Mouse (Mus musculus) thymus, postnatal 0 days (tissue): Measurements from ENCODE around the gene Slc22a5. TPM values are rescaled to one million over a fixed set of nuclear protein-coding genes. Genes with fewer than 3 reads are reported as not detected.
"Not testable (repeated sequence)": the region's sequence is repeated elsewhere in the genome, so short reads cannot be mapped to it uniquely, and the experiment has no call there.

Experiments
- DNase-seq: peaks from one replicate; pipeline ENCODE4 v3.0.0-alpha.2; 2015; ENCODE audit warnings: low spot score
- polyA plus RNA-seq: library from polyadenylated mRNA; unstranded; fragments of >200 nt; fragmentation: Nextera tagmentation; extraction: Ambion mirVana; gene quantifications from 2 replicates; pipeline ENCODE4 v1.2.1, GENCODE M21; 2015

Gene Slc22a5
- 12.6 and 12.8 TPM in 2 replicates for polyA plus RNA-seq

DNA sequence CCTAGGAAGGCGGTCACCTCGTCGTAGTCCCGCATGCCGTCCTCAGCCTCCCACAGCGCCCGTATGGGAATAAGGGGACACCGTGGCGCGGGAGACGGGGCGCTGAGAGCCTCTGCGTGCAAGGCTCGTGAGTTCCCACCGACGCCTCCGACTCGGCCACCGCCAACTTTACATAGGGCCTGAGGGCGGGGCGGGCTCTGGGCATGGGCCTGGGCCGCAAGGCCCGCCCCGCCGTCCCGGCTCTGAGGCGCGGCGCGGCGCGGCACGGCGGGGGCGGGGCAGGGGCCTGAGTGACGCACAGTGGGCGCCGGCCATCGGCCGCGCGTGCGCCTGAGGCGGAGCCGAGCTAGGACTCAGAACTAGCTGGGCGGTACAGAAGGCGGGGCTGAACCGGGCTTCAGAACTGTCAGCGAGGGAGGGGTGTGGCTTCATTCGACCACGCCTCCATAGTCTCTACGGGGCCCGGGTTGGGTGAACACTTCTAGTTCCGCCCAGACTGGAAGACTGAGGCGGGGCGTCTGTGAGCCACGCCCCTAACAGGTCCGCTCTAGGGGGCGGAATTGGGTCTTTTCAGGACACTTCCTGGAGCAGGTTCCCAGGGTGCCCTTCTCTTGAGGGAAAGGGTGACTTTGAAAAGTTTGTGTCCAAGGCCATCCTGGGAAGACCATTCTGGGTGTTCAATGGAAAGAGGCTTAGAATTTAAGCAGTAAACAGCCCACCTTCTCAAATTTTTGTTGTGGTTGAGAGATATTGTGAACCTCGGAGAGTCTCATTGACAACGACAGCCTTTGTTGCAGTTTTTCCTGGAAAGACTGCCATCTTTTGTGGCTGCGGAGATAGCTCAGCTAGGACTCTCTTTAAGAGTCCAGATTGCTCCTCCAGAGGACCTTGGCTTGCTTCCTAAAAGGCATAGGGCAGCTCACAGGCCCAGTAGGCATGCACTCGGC is at the start of gene Slc22a5:
Slc22a5 (minus strand) TSS at position 156 of the 947 bp plus-strand sequence.
- peak; percentile 99 for DNase-seq

DNA sequence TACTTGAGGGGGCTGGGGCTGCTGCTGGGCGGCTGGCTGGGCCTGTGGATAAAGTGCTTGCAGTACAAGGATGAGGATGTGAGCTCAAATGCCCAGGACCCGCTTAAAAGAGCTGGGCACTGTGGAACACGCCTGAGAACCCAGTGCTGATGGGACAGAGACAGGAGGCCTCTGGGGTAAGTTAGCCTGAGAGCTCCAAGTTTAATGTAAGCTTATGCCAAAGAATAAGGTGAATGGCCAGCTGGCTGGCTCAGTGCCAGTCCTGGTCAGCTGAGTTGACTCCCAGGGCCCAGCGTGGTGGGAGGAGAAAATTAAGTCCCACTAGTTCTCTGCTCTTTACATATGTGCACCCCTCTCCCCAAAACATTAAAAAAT is 40.5 kb upstream of the Slc22a5 start:
- DNase-seq, result not testable (repeated sequence)

DNA sequence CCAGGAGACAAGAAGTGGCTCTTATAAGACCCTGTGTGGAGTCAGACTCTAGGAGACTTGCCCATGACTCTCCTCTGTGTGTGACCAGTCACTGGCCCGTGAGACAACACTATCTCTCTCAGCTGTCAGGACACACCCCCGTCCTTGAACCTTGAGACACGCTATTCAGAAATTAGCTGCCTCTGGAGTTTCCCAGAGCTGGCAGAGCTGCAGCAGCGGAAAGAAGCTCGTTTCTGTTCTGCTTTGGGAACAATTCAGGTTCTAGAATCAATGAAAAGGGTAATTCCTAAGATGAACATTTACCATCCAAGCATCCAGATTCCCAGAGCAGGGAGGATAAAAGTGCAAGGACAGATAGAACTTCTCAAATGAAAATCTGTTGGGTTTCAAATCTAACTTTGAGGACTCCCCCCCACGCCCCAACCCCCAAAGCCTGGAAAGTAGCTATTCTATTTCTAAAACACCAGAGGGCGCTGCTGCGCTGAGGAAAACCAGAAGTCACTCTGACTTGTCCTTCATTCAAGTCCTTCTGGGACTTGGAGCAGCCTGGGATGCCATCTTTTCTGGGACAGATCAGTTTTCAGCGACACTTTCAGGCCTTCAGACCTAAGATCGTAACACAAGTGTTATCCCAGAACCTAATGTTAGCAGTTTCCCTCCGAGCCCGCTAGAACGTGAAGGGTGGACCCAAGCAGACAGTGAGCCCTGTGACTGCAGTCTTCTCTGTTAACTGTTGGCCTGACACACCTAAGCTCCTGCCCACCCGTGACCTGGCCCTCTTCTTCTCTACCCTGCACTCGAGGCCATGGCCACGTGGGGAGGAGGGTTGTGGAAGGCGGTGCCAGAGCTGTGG is 39.9 kb upstream of the Slc22a5 start:
- peak; percentile 61 for DNase-seq

DNA sequence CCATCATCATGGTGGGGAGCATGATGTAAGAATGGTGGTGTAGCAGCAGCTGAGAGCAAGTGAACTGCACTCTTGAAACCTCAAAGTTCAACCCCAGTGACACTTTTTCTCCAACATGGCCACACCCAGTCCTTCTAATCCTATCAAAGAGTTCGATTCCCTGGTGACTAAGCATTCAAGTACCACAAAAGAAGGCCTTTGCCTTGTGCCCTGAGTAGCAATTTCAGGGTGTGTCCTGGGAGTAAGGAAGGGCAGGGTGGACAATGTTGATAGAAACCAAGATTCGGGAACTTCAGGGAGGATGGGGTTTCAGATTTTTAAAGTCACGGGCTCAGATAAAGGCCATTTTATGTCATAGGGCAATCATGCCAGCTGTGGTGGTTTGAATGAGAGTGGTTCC is 38.3 kb upstream of the Slc22a5 start:
- no peak for DNase-seq

DNA sequence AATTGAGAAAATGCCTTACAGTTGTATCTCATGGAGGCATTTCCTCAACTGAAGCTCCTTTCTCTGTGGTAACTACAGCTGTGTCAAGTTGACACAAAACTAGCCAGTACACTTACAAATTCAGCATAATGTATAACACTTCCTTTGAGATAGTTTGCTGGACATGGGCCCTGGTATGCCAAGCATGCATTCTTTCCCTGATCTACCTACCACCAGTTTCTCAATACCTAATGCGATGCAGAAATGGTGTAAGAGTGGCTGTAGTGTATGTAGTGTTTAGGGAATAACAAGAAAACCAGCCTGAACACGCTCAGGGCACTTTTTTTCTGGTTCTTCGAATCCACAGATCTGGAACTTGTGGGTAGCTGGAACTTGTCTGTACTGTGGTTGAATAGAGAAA is 37.1 kb upstream of the Slc22a5 start:
- no peak for DNase-seq

DNA sequence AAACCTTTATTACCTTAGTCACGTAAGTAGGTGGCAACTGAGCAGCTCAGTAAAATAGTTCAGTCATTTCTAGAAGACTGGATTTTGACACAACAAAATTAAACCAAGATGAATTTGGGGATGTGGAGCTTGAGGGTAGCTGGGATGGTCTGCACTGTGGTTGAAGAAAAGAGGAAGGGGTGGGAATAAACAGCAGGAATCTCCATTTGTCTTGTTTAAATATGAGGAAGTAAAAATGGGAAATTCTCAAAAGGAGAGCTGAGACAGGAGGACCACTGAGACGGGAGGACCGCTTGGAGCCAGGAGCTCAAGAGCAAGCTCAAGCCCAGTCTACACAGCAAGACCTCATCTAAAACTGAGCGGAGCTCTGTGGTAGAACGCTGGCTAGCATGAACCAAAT is 34.8 kb upstream of the Slc22a5 start:
- DNase-seq, result no peak

DNA sequence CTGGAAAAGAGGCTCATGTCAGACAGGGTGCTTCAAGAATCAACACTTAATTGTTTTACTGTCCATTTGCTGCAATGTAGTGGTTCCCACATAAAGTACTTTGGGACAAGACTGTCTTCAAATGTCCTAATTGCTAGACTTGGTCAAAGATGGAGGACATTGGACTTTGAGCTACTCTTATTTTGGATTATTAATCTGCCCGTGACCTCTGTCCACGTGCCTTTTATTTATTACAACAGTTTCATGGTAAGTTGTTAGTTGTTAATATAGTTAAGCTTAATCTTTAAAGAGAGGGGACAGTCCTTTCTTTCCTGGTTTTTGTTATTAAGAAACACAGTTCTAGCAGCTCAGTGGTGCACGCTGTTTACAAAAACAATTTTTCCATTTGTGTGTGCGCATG is 27.4 kb upstream of the Slc22a5 start:
- DNase-seq, result no peak

DNA sequence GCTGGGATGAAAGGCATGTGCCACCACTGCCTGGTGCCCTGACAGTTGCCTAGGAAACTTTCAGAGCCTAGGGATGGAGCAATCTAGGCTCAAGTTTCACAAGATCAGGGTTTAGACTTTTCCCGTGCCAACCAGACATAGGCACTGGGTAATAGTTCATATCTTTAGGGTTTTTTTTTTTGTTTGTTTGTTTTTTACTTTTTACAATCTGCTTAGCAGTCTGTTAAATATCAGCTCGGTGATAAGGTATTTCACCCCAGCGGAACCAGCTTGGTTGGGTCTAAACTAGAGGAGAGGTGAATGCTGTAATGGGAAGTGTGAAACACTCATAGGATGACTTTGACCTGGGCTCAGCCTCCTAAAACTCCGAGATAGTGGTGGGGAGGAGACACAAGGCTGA is 19.6 kb upstream of the Slc22a5 start:
- DNase-seq, result no peak

DNA sequence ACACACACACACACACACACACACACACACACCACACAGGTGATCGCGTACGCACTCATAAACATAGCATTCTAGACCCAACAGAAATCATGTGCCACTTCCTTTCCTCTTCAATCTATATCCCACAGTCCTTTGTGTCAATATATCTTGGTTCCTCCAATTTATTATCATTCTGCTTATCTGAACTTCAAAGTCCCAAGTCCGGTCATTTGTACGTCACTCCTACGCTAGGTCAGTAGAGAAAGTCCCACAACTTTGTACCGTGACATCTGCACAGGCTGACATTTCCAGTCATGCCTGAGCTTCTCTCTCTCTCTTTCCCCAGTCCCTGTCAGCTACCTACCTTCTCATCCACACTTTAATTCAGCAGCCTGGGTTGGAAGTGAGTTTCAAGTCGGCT is 17.2 kb upstream of the Slc22a5 start:
- DNase-seq, result no peak

DNA sequence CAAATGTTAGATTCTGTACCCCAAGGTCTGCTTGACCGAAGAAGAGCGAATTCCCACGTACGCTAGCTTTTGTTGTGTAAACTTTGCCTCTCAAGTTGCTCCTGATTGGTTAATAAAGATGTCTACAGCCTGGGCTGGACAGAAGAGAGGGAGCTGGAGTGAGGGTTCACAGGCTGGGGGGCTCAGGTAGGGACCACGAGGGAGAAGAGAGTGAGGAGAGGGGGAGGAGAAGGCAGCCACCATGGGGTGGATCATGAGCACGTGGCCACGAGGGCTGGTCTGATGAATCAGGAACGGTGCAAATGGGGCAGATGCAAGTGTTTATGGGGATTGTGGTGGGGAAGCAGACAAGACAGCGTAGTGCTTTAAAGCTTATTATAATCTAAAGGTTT is 13.1 kb upstream of the Slc22a5 start:
- no peak for DNase-seq

DNA sequence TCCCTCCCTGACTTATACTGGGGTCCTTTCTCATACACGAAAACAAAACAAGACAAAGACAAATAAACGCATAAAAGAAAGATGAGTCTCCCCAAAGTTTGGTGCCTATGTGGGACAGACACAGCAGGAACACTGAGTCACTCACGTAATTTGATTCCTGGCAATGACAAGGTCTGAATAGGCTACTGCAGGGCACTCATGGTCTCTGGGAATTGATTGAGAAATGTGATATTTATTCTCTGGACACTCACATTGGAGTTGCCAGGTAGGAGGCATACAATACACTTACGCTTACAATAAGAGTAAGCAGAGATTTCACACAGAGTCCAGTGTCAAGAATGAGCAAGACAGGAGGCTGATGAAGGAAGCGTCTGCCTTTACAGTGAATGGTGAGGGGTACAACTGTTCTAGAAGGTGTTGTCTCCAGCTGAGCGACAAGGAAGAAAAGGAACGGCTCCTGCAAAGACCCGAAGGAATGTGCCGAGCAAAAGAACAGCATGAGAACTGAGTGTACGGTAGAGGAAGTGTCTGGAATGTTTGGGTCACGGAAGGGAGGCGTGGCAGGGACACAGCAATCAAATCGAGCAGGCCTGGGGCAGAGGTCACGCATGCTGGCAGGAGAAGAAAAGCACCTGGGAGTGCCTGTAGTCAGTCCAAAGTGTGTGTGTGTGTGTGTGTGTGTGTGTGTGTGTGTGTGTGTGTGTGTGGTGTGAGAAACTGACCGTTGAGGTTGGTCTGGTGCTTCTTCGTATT is 12.5 kb upstream of the Slc22a5 start:
- DNase-seq, result no peak

DNA sequence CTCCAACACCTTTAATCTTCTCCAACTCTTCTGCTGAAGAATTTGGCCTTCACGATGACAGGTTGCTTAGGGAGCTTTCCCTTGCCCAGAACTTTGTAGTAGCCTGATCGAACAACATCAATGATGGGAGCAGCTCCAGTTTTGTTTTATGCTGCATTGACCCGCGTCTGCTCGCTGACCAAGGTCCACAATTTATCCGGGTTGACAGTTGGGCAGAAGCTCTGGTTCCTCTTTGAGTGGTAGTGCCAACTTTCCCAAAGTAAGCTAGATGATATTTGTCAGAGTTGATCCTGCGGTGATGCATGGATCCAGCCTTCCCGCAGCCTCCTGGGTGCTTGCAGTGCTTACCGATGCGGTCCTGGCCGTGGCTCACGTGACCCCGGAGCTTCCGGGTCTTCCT is 11.3 kb upstream of the Slc22a5 start:
- no peak for DNase-seq

DNA sequence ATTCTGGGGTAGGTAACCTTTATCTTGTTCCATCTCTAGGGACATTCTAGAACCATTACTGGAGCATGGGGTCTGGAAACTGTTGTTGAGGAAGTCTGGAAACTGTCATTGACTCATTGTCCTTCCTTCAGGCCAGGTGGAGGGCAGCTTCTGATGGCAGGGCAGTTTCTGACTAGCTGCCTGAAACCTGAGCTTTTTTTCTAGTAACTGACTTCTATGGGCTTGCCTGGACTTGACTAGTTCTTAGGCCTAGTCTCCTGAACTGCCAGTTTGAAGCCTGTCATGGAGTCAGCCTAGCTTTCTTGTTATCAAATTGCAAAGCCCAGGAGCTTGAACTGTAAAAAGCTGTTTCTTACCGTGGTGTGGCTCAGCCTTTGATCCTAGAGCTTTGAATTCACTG is 9.5 kb upstream of the Slc22a5 start:
- no peak for DNase-seq

DNA sequence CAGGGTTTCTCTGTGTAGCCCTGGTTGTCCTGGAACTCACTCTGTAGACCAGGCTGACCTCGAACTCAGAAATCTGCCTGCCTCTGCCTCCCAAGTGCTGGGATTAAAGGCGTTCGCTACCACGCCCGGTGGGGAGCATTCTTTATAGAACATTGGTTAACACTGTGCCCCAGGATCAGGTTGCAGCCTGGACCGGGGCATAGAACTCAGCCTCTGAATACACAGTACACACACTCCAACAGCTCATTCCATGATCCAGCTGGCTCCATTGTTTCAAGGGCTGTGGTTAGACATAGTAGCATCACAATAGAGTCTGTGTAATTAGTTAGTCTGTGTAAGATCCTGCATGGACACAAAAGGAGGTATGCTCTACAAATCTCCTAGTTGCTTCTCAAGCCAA is 8.5 kb upstream of the Slc22a5 start:
- DNase-seq, result no peak

DNA sequence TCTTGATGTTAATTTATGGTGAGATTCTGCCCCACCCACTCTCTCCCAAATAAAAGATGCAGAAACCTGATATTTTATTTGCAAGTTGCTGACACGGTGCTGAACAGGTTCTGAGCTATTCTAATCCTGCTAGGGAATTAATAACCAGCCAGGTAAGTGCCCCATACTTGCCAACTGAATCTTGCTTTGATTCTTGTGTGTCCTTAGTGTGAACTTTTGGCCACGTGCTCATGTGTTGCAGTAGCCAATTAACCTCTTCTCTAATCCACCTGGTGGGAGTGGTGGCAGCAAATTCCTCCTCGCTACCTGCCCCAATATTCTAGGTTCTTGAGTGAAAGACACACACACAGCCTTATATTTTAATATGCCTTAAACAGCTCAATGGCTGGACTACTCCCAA is 7.5 kb upstream of the Slc22a5 start:
- DNase-seq, result no peak

DNA sequence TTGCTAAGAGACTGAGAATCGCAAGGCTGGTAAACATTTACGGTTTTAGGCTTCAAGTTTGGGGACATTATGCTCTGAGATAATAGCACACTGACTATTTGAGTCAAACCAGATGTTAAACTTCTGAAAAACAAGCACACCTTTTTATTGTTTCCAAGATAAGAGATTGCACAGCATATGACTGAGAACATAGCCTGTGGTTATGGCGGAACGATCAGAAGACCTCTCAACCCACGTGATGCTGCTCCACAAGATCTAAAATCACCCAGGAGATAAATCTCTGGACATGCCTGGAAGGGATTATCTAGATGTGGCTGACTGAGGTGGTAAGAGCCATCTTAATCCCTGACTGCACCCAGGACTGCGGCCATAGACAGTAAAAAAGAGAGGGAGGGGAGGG is 5.5 kb upstream of the Slc22a5 start:
- no peak for DNase-seq

DNA sequence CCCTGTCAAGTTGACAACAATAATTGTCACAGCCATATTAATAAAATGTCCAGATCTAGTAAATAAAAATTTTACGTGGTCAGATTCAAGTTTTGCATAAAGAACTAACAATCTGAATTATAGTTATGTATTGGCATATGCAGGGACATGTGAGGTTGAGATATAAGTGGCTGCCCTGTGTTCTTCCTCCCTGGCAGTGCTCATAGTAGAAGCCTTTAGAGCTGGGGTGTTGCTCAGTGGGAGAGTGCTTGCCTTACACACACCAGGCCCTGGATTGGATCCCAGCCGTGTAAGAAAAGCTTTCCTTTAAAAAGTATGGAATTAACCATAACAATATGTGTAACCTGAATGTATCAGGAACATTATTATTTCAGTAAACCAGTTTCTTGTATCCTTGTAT is 2.0 kb upstream of the Slc22a5 start:
- DNase-seq, result no peak

DNA sequence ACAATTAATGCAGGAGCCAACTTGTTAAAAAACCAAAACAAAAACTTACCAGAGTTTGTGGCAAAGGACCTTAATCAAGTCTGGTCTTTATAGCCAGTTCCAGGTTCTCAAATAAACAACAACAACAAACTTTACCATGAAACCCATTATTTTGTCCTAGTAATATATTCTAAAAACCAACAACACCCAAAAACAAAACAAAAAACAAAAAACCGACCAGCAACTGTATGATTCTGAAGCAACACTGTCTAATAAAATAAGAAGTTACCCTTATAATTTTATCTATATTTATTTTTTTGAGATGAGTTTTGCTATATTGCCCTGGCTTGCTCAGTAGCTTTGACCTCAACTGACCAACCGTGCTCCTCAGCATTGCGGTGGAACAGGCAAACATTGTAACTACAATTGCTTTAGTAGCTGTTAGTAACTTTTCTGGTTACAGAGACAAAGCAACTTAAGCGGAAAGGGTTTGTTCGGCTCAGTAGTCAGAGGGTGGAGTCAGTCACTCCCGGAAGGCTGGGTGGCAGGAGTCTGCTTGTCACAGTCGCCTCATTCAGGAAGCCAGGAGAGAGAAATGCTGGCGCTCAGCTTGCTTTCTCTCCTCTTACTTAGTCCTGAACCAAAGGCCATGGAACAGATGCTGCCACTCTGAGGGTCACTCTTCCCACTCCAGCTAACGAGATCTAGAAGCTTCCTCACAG is 1.4 kb upstream of the Slc22a5 start:
- DNase-seq, result peak; percentile 80

DNA sequence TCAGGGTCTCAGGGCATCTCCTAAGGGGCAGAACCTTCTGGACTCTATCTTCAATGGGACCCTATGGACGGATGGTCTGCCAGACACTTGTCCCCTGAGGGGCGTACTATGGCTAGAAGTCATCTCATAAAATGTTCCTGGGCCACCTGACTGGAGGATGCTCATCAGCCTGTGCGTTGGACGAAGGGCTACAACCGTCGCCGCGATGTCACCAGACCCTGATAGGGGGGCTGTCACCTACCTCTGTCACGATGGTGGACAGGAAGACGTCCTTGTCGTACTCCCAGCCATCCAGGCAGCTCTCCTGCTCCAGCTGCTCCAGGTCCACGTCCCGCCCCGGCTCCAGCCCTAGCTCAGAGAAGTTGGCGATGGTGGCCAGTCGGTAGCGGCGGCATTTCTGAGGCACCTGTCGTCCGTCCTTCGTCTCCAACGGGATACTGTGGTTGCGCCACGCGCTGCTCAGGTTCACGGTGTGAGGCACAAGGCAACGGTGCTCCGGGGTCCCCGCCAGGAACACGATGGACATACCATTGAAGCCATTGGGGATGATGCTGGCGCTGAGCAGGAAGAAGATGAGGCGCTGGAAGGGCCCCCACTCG is 455 bp downstream of the Slc22a5 start:
- DNase-seq, result no peak

DNA sequence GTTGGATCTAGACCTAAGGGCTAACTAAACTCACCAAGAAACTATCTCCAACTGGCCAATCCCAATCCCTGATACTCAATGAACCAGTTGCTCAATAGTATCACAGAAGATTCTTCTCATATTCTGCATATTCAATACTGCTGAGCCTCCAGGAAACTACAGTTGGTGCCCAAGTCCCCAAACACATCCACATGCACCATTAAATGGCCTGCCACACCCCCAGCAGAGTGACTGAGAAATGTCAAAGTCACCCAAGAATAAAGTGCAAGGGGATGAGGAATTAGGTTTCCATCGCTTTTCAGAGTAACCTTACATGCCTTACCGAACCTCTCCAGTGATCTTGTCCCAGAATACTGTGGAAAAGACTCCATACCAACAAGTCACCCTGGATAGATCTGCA is 1.2 kb downstream of the Slc22a5 start:
- DNase-seq, result no peak
